Mouse (Mus musculus) thymus, adult 2 months (tissue): ENCODE data around the gene H2-DMb1.

ENCODE experiments used
- CTCF ChIP-seq: fragments of 200-500 bp; IDR thresholded peaks from 2 replicates; pipeline ENCODE4 v1.5.1; 2012; ENCODE audit warnings: mild to moderate bottlenecking, control low read depth, low read length, moderate library complexity, borderline replicate concordance; ENCODE audit not compliant: control insufficient read depth, poor library complexity, insufficient read depth; ENCODE audit errors: extremely low read depth
- POLR2A ChIP-seq: fragments of 200-500 bp; IDR thresholded peaks from 2 replicates; pipeline ENCODE4 v1.6.1; 2012; ENCODE audit warnings: mild to moderate bottlenecking, low read length, control low read depth, moderate library complexity; ENCODE audit not compliant: control insufficient read depth, poor library complexity, insufficient read depth; ENCODE audit errors: extremely low read depth

GRCm38 (mm10) chr17:34131911-34132310 lies 21.0 kb upstream of the H2-DMb1 start:
- TF ChIP-seq CTCF = no peak
- no peak for TF ChIP-seq POLR2A
